In the genomic region with DNA sequence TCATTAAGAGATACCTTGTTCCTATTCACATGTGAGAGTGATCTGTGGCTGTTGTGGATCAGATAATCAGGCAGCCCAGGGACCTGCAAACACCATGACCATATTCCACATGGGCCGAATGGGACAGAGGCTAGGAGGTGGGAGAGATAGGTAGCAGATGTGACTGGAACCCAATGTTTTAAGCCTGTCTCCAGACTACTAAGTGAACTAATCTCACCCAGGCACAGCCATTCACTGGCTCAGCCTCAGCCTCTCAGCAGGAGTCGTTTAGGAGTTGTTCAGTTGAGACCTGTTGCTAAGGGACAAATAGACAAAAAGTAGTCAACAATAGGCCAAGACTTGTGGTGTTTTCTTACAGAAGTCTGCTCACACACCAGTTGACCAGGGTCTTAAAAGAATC, we compare ENCODE assay signal across 21 mouse cellular contexts. TPM values are rescaled to one million over a fixed set of nuclear protein-coding genes. Genes with fewer than 3 reads are reported as not detected.
"Had no signal": no experiment of that assay in that cellular context is flagged by ENCODE, and none has a peak within 500 bp of the region (broad histone marks: within the 10 kb centered on the region; RNA-seq: fewer than 3 reads in every experiment).

No protein-coding gene starts in this region.

- H3K4me1 ChIP-seq: liver, embryonic 15.5 days; megakaryocyte, embryonic 14.5 days had no signal

- H3K4me2 ChIP-seq: liver, embryonic 15.5 days; lung, embryonic 15.5 days; midbrain, embryonic 12.5 days; neural tube, embryonic 12.5 days had no signal

- H3K4me3 ChIP-seq: liver, embryonic 15.5 days; lung, embryonic 15.5 days; megakaryocyte, embryonic 14.5 days; midbrain, embryonic 12.5 days; neural tube, embryonic 12.5 days had no signal

- H3K9ac ChIP-seq: liver, embryonic 15.5 days; liver, postnatal 0 days; lung, embryonic 15.5 days; midbrain, embryonic 12.5 days; neural tube, embryonic 12.5 days had no signal

- H3K36me3 ChIP-seq: liver, embryonic 15.5 days; lung, embryonic 15.5 days; midbrain, embryonic 12.5 days; neural tube, embryonic 12.5 days had no signal

- H3K9me3 ChIP-seq: liver, embryonic 15.5 days; lung, embryonic 15.5 days; megakaryocyte, embryonic 14.5 days; midbrain, embryonic 12.5 days; neural tube, embryonic 12.5 days had no signal

- H3K27ac ChIP-seq: liver, embryonic 15.5 days; lung, embryonic 15.5 days; macrophage; midbrain, embryonic 12.5 days; neural tube, embryonic 12.5 days had no signal

- ATAC-seq: liver, postnatal 0 days; lung, postnatal 0 days had no signal

- H3K27me3 ChIP-seq: liver, embryonic 15.5 days; lung, embryonic 15.5 days; midbrain, embryonic 12.5 days; neural tube, embryonic 12.5 days had no signal

- DNase-seq: liver, postnatal 0 days; lung, adult 2 months; lung, postnatal 14 days; lung, postnatal 36 days; retina, postnatal 1 day; right cerebral cortex, adult 18-20 months; right cerebral cortex, postnatal 25 days; right cerebral cortex, postnatal 4 days; spleen, adult 18-20 months; thymus, adult 18-20 months; thymus, postnatal 14 days; thymus, postnatal 36 days had no signal

RNA-seq across cellular contexts. Expression of gene Tmem178, which starts 48.0 kb away (rescaled TPM):
- total RNA-seq: monocyte, adult 5-6 weeks; neutrophil, adult 5-6 weeks had no signal
